Mouse (Mus musculus): ENCODE results near the gene Rabep1. TPM values are rescaled to one million over a fixed set of nuclear protein-coding genes. Genes with fewer than 3 reads are reported as not detected.

Gene Rabep1
- polyA plus RNA-seq, 1 experiment from 2014 or later, result 33.7 TPM

DNA sequence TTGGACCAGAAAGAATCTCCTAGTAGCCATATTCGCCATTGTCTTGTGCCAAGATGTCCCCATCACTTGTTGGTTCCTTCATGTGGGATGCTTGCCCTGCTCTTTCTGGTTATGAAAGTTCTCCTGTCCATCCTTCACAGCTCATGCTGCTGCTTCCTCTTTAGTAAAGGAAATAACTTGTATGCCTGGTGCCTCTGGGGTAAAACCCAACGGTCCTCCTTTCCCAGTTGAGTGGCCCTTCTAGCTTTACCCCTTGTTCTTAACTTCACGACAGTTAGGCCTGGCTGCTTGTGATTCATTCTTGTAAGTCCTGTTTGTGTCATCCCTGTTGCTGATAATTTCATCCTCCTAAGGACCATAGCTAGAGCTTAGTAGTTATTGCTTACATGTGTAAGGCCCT lies 66.7 kb downstream of the Rabep1 start:
- Histone ChIP-seq H3K4me3 (no peak overlapping the region), H3K4me2 (no peak overlapping the region), H3K27me3 (no peaks in the 10 kb centered on the region), H3K27ac (no peak overlapping the region), H3K36me3 (peaks cover 44% of the 10 kb centered on the region), H3K9ac (no peak overlapping the region), H3K4me1 (no peaks in the 10 kb centered on the region), H3K9me3 (no peaks in the 10 kb centered on the region; the same call in 1 of the 2 replicates)
- no peak for ATAC-seq (ENCODE audit: insufficient number of reproducible peaks, low FRiP score, low TSS enrichment, low read depth)
- WGBS, result 93% methylated on average over 3 of the region's 3 CpGs

DNA sequence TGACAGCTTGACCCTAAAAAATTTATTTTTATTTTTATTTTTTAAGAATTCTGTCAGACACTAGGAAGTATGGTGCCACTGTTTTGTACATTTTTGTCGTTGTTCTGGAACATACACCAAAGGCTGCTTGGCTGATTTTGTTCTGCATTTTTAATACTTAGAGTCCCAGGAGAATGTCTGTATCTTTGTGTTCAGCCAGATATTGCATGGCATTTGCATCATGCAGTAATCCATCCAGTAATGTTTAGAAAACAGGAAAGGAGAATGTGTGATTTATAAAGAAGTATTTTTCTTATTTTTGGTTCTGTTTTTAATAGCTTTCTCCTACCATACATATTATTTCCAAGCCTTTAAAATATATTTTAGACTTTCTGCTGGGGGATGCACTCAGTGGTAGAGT lies 67.3 kb downstream of the Rabep1 start:
- Histone ChIP-seq H3K9ac (no peak overlapping the region), H3K4me2 (no peak overlapping the region), H3K4me1 (no peaks in the 10 kb centered on the region), H3K36me3 (peaks cover 44% of the 10 kb centered on the region), H3K4me3 (no peak overlapping the region), H3K27me3 (no peaks in the 10 kb centered on the region), H3K27ac (no peak overlapping the region), H3K9me3 (no peaks in the 10 kb centered on the region; the same call in 1 of the 2 replicates)
- no peak for ATAC-seq (ENCODE audit: insufficient number of reproducible peaks, low FRiP score, low TSS enrichment, low read depth)
- 90% methylated on average over 1 of the region's 1 CpGs for WGBS

DNA sequence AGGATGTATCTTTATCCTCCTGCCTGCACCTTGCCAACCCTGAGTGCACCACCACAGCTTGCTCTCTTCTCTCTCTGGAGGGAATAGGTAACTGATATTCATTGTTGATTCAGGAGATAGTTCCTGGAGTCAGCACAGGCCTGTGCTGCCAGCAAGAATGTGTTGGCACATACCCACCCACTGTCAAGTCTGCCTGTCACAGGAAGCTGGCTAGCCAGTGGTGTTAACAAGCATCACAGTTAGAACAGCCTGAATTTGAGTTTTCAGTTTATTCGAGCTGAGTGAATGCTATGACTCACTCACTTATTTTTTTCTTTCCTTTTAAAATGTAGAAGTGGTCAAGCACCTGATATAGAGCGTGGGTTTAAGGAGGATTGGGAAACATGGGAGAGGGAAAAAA lies 73.3 kb downstream of the Rabep1 start:
- 89% methylated on average over 2 of the region's 2 CpGs for WGBS
- no peaks in the 10 kb centered on the region for H3K9me3 ChIP-seq
- no peak overlapping the region for H3K9ac ChIP-seq
- H3K4me3 ChIP-seq, result no peak overlapping the region
- H3K36me3 ChIP-seq, result peaks cover 40% of the 10 kb centered on the region
- no peak overlapping the region for H3K4me2 ChIP-seq
- no peak for ATAC-seq (ENCODE audit: insufficient number of reproducible peaks, low FRiP score, low TSS enrichment, low read depth)
- no peaks in the 10 kb centered on the region for H3K27me3 ChIP-seq
- no peak overlapping the region for H3K27ac ChIP-seq
- no peaks in the 10 kb centered on the region for H3K4me1 ChIP-seq

DNA sequence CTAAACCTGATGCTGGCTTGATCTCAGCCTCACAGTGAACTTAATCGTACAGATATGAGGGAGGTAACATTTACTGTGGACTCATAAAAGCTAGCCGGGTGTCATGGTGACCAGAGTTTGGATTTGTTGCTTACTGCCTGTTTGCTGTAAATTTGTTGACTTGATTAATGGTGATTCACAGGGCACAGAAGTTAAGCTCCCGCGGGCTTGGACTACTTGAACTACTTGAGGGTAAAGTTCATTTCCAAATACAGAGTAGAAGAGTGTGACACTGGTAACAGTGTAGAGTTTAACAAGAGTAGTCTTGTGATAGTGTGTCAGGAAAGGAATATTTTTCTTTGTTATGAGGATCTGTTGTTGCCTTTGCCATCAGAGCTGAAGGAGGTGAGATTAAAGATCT lies 74.9 kb downstream of the Rabep1 start:
- Histone ChIP-seq H3K4me3 (no peak overlapping the region), H3K36me3 (peaks cover 53% of the 10 kb centered on the region), H3K4me2 (no peak overlapping the region), H3K9me3 (no peaks in the 10 kb centered on the region), H3K27me3 (no peaks in the 10 kb centered on the region), H3K27ac (no peak overlapping the region), H3K9ac (no peak overlapping the region), H3K4me1 (no peaks in the 10 kb centered on the region)
- ATAC-seq (ENCODE audit: insufficient number of reproducible peaks, low FRiP score, low TSS enrichment, low read depth), result no peak
- WGBS, result 86% methylated on average over 4 of the region's 4 CpGs

DNA sequence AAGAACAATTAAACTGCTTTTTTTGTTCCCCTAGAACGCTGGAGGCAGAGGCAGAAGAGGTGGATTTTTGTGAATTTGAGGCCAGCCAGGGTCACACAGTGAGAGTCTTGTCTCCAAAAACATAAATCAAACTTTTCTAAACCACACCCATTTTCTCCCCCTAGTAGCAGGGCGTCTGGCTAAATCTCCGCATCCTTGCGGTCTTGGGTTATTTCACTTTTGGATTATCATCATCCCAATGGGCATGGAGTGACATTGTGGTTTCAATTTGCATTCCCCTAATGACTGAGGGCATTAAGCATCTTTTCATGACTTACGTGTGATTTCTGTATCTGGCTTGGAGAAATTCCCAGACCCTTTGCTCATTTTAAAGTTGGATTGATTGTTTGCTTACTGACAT lies 86.9 kb downstream of the Rabep1 start:
- no peak for ATAC-seq (ENCODE audit: insufficient number of reproducible peaks, low FRiP score, low TSS enrichment, low read depth)
- Histone ChIP-seq H3K9ac (no peak overlapping the region), H3K9me3 (no peaks in the 10 kb centered on the region), H3K27me3 (no peaks in the 10 kb centered on the region), H3K36me3 (peaks cover 49% of the 10 kb centered on the region), H3K4me1 (no peaks in the 10 kb centered on the region), H3K4me3 (no peak overlapping the region), H3K4me2 (no peak overlapping the region), H3K27ac (no peak overlapping the region)
- WGBS, result 82% methylated on average over 5 of the region's 5 CpGs

DNA sequence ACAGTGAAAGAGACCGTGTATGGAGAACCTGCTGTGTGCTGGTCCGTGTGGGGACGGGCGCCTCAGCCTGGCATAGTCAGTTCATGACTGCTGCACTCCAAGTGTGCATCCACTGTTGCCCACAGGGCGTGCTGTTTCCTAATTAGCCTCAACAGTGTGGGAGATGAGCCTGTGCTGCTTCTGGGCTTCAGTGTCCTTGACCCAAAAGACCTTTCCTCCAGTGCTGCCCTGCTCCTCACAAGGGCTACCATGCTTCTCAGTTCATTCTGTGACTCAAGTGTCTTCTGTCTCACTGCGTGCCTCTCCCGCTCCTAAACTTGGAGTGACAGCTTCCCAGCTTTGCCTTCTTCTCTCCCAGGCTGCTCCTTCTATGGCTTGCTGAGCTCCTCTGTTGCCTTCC lies 90.7 kb downstream of the Rabep1 start:
- H3K9me3 ChIP-seq, result no peaks in the 10 kb centered on the region
- H3K4me2 ChIP-seq, result no peak overlapping the region
- H3K36me3 ChIP-seq, result peaks cover 70% of the 10 kb centered on the region
- H3K27ac ChIP-seq, result no peak overlapping the region
- no peaks in the 10 kb centered on the region for H3K27me3 ChIP-seq
- 90% methylated on average over 7 of the region's 7 CpGs for WGBS
- no peak for ATAC-seq (ENCODE audit: insufficient number of reproducible peaks, low FRiP score, low TSS enrichment, low read depth)
- no peaks in the 10 kb centered on the region for H3K4me1 ChIP-seq
- H3K4me3 ChIP-seq, result no peak overlapping the region
- H3K9ac ChIP-seq, result no peak overlapping the region

DNA sequence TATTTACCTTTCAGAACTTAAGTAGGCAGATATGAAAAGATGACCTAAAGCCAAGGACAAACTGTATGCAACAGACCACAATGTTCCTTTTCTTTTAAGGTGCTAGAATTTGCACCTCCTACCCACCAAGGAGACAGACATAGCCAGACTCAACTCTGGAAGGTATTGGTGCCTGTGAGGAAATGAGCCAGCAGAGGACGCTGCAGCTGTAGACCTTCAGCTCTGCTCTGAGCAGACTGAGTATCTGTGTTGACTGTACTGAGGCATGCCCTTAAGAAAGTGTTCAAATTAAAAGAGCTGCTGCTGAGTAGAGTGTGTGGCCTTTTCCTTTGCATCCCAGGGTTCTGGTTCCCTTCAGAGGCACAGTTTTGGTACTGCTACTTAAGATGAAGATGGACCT lies 98.0 kb downstream of the Rabep1 start:
- peaks cover 88% of the 10 kb centered on the region for H3K36me3 ChIP-seq
- WGBS, result 97% methylated on average over 1 of the region's 1 CpGs

DNA sequence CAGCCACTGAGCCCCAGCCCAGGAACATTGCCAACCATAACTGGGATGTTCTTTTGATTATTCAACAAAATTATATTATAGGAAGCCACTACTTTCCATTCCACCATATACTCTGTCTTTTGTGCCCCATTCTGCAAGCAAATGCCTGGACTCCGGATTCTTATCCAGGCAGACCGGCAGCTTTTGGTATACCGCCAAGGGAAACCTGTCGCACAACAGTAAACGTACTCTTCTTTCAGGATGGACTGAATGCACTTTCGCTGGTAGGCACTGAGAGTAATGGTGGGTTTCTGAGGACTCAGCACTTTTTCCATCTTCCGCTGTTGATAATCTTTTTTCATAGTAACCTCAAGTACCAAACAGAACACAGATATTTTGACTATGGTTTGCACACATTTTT lies 99.1 kb downstream of the Rabep1 start:
- WGBS, result 96% methylated on average over 7 of the region's 7 CpGs
- Histone ChIP-seq H3K4me1 (no peaks in the 10 kb centered on the region), H3K9ac (no peak overlapping the region), H3K4me3 (no peak overlapping the region), H3K36me3 (peaks cover 89% of the 10 kb centered on the region), H3K9me3 (no peaks in the 10 kb centered on the region), H3K27me3 (no peaks in the 10 kb centered on the region), H3K27ac (no peak overlapping the region), H3K4me2 (no peak overlapping the region)
- no peak for ATAC-seq (ENCODE audit: insufficient number of reproducible peaks, low FRiP score, low TSS enrichment, low read depth)

More for the DNA sequence above, 98.0 kb downstream of the Rabep1 start:
- Histone ChIP-seq H3K9ac (no peak overlapping the region), H3K27ac (no peak overlapping the region), H3K4me2 (no peak overlapping the region), H3K9me3 (no peaks in the 10 kb centered on the region), H3K4me1 (no peaks in the 10 kb centered on the region), H3K4me3 (no peak overlapping the region), H3K27me3 (no peaks in the 10 kb centered on the region)
- no peak for ATAC-seq (ENCODE audit: insufficient number of reproducible peaks, low FRiP score, low TSS enrichment, low read depth)

DNA sequence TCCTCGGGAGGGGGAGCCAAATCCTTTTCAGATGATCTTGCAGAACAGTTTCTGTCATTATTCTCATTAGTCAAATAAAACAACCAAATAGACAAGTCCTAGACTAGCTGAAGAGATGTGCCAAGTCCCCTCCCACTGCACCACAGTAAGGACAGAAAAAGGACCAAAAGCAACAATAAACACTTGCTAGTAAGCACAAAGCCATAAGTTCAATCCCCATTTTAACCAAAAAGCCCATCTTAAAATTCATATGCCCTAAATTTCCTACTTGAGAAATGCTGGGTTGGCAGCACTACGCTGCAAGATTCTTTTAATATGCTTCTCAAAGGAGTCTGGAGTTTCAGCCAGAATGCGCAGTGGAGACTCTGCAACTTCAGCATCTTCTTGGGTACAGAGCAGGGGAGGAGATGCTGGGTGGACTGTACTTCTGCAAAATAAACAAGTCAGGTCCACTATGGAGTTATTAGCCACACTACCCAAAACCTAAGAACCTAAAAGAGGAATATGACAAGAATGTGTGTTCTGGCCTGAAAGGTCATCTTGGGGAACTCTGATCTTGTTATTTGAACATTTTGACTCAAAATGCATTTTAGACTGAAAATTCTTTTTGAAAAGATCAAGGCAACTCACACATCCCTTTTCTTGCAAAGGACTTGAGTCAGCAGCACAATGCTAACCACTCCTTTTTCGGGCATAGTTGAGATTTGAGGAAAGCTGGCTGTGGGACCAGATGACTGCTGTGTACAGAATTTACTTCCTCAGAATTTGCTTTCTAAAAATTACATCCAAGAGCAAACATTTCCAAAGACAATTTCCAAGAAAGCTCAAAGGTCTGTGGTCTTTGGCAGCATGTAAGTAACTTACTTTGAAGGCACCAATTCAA lies 100.6 kb downstream of the Rabep1 start:
- Histone ChIP-seq H3K36me3 (peaks cover 90% of the 10 kb centered on the region), H3K4me1 (no peaks in the 10 kb centered on the region), H3K9ac (no peak overlapping the region), H3K4me3 (no peak overlapping the region), H3K9me3 (no peaks in the 10 kb centered on the region), H3K4me2 (no peak overlapping the region), H3K27me3 (no peaks in the 10 kb centered on the region), H3K27ac (no peak overlapping the region)
- WGBS, result 87% methylated on average over 4 of the region's 4 CpGs
- ATAC-seq (ENCODE audit: insufficient number of reproducible peaks, low FRiP score, low TSS enrichment, low read depth), result no peak

DNA sequence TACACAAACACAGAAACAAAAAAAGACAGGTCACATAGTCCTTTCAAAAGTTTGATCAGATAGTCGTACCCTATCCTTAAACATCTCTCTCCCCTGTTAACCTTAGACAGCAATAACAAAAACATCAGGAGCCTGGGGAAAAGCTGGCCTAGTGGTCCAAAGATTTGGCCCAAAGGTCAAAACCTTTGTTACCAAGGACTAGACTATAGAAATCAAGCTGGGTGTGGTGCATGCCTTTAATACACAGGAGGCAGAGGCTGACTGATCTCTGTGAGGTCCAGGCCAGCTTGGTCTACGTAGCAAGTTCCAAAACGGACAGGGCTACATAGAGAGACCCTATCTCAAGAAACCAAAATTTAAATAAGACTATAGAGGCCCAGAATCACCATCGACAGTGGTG lies 110.1 kb downstream of the Rabep1 start:
- peaks cover 88% of the 10 kb centered on the region for H3K36me3 ChIP-seq
- no peaks in the 10 kb centered on the region for H3K4me1 ChIP-seq
- H3K4me3 ChIP-seq, result no peak overlapping the region
- no peak for ATAC-seq (ENCODE audit: insufficient number of reproducible peaks, low FRiP score, low TSS enrichment, low read depth)
- H3K27me3 ChIP-seq, result no peaks in the 10 kb centered on the region
- H3K27ac ChIP-seq, result no peak overlapping the region
- H3K9me3 ChIP-seq, result no peaks in the 10 kb centered on the region
- WGBS, result 84% methylated on average over 4 of the region's 4 CpGs
- H3K9ac ChIP-seq, result no peak overlapping the region
- H3K4me2 ChIP-seq, result no peak overlapping the region

DNA sequence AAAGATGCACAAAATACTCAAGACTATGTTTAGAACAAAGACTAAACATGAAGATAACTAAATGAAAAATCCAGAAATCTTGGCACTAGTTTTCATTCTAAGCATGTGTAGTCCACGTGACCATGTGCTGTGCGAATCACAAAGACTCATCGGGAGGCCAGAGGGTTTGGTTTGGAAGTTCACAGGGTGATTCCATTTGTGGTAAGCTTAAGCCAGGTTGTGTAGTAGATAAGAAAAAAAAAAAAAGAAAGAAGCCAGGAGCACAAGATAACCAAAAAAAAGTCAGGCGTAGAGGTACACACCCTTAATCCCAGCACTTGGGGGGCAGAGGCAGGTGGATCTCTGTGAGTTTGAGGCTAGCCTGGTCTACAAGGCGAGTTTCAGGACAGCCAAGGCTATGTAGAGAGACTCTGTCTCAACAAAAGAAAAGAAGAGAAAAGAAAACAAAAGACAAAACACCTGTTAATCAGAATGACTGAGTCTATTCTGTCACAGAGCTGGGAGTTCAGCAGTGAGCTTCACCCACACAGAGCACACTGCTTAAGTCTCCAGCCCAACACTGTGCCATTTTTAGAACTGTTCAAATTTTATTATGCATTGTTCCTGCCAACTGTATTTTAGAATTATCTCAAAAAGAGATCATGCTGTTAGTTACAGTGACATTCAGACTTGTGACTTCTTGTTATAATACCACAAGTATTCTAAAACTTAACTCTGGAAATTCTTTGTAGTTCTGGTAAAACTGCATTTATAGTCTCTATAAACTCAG lies 116.4 kb downstream of the Rabep1 start:
- 96% methylated on average over 5 of the region's 5 CpGs for WGBS
- no peak for ATAC-seq (ENCODE audit: insufficient number of reproducible peaks, low FRiP score, low TSS enrichment, low read depth)
- no peak overlapping the region for H3K4me2 ChIP-seq

DNA sequence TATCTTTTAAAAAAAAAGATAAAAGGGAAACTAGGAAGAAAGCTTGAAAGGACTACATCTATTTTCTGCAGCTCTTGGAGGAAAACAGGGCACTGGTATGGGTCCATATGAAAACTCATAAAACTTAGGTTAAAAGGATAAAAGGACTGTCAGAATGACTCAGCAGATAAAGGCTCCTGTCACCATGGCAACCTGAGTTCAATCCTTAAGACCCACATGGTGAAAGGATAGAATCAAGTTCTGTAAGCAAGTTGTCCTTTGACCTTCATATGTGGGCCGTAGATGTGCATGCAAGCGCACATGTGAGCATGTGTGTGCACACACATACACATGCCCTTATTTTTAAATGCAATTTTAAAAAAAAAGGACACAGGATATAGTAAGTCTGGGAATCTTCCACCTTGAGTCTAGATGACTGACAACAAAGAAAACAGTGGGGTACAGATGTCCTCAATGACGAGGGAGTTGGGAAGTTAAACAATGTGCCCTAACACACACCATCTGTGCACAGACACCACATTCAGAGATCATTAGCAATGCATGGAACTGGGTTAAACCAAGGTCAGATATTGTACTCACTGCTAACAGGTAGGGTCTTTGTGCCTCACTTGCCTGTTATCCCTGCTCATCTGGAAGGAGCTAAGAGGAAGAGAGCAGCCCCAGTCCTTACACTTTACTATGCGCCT lies 119.8 kb downstream of the Rabep1 start:
- Histone ChIP-seq H3K4me1 (peaks cover 10% of the 10 kb centered on the region), H3K9ac (no peak overlapping the region), H3K9me3 (no peaks in the 10 kb centered on the region), H3K27ac (no peak overlapping the region), H3K36me3 (peaks cover 67% of the 10 kb centered on the region), H3K4me3 (no peak overlapping the region), H3K4me2 (no peak overlapping the region), H3K27me3 (no peaks in the 10 kb centered on the region)
- WGBS, result 85% methylated on average over 4 of the region's 4 CpGs
- ATAC-seq (ENCODE audit: insufficient number of reproducible peaks, low FRiP score, low TSS enrichment, low read depth), result no peak

More for the DNA sequence above, 116.4 kb downstream of the Rabep1 start:
- no peaks in the 10 kb centered on the region for H3K9me3 ChIP-seq
- H3K9ac ChIP-seq, result no peak overlapping the region
- H3K27ac ChIP-seq, result no peak overlapping the region
- H3K27me3 ChIP-seq, result no peaks in the 10 kb centered on the region
- H3K4me1 ChIP-seq, result no peaks in the 10 kb centered on the region
- no peak overlapping the region for H3K4me3 ChIP-seq
- peaks cover 87% of the 10 kb centered on the region for H3K36me3 ChIP-seq

Data from limb, embryonic 15.5 days (tissue).